Mouse (Mus musculus): ENCODE measurements at regions not wholly inside any gene's neighbourhood (a gene's known extent, or its start where the extent isn't known, plus 50 kb on each side); places are given as distances from the start of the nearest gene placed in this dataset.

GRCm38 (mm10) chr16:31508981-31509380, 86.9 kb downstream of the Bdh1 start:
- DNase-seq (ENCODE audit: low spot score) (peak; percentile 92), ATAC-seq (replicated peaks; ENCODE audit: insufficient number of reproducible peaks, low FRiP score, low TSS enrichment, low read depth) (peak; percentile 81)
- Histone ChIP-seq H3K4me2 (ENCODE audit: low read depth, low read length) (peak overlapping the region; percentile 39), H3K27ac (replicated peaks; ENCODE audit: low read depth, low read length) (peak overlapping the region; percentile 75), H3K27me3 (ENCODE audit: control insufficient read depth, insufficient read depth, low read length) (no peaks in the 10 kb centered on the region), H3K4me1 (ENCODE audit: control insufficient read depth, insufficient read depth, low read length) (no peaks in the 10 kb centered on the region; the same call in 1 of the 2 replicates), H3K36me3 (replicated peaks; ENCODE audit: control insufficient read depth, insufficient read depth, low read depth, low read length) (no peaks in the 10 kb centered on the region), H3K9ac (replicated peaks; ENCODE audit: low read length) (peak overlapping the region; percentile 34; the same call in 1 of the 2 replicates), H3K9me3 (replicated peaks; ENCODE audit: control insufficient read depth, low read length) (no peaks in the 10 kb centered on the region), H3K4me3 (ENCODE audit: low read depth, low read length) (no peak overlapping the region)
- WGBS = under 1% methylated on average over 18 of the region's 18 CpGs

GRCm38 (mm10) chr16:31510097-31510496, 88.0 kb downstream of the Bdh1 start:
- DNase-seq (ENCODE audit: low spot score) = no peak
- Histone ChIP-seq H3K27ac (replicated peaks; ENCODE audit: low read depth, low read length) (no peak overlapping the region), H3K9me3 (replicated peaks; ENCODE audit: control insufficient read depth, low read length) (no peaks in the 10 kb centered on the region), H3K9ac (replicated peaks; ENCODE audit: low read length) (no peak overlapping the region), H3K4me2 (ENCODE audit: low read depth, low read length) (no peak overlapping the region), H3K4me3 (ENCODE audit: low read depth, low read length) (no peak overlapping the region), H3K4me1 (ENCODE audit: control insufficient read depth, insufficient read depth, low read length) (no peaks in the 10 kb centered on the region; the same call in 1 of the 2 replicates), H3K36me3 (replicated peaks; ENCODE audit: control insufficient read depth, insufficient read depth, low read depth, low read length) (no peaks in the 10 kb centered on the region), H3K27me3 (ENCODE audit: control insufficient read depth, insufficient read depth, low read length) (no peaks in the 10 kb centered on the region)
- 64% methylated on average over 8 of the region's 8 CpGs for whole genome bisulfite sequencing
- ATAC-seq (replicated peaks; ENCODE audit: insufficient number of reproducible peaks, low FRiP score, low TSS enrichment, low read depth) = no peak

GRCm38 (mm10) chr16:31518816-31519215, 96.7 kb downstream of the Bdh1 start:
- Histone ChIP-seq H3K9ac (replicated peaks; ENCODE audit: low read length) (no peak overlapping the region), H3K4me3 (ENCODE audit: low read depth, low read length) (no peak overlapping the region), H3K4me2 (ENCODE audit: low read depth, low read length) (no peak overlapping the region), H3K4me1 (ENCODE audit: control insufficient read depth, insufficient read depth, low read length) (no peaks in the 10 kb centered on the region), H3K36me3 (replicated peaks; ENCODE audit: control insufficient read depth, insufficient read depth, low read depth, low read length) (no peaks in the 10 kb centered on the region), H3K27ac (replicated peaks; ENCODE audit: low read depth, low read length) (no peak overlapping the region), H3K27me3 (ENCODE audit: control insufficient read depth, insufficient read depth, low read length) (no peaks in the 10 kb centered on the region), H3K9me3 (replicated peaks; ENCODE audit: control insufficient read depth, low read length) (no peaks in the 10 kb centered on the region)
- no peak for ATAC-seq (replicated peaks; ENCODE audit: insufficient number of reproducible peaks, low FRiP score, low TSS enrichment, low read depth)
- WGBS = 87% methylated on average over 3 of the region's 3 CpGs
- no peak for DNase-seq (ENCODE audit: low spot score)

- Histone ChIP-seq H3K27me3 (ENCODE audit: control insufficient read depth, insufficient read depth, low read length) (no peaks in the 10 kb centered on the region), H3K4me2 (ENCODE audit: low read depth, low read length) (no peak overlapping the region), H3K9me3 (replicated peaks; ENCODE audit: control insufficient read depth, low read length) (no peaks in the 10 kb centered on the region), H3K4me1 (ENCODE audit: control insufficient read depth, insufficient read depth, low read length) (no peaks in the 10 kb centered on the region), H3K27ac (replicated peaks; ENCODE audit: low read depth, low read length) (no peak overlapping the region), H3K4me3 (ENCODE audit: low read depth, low read length) (no peak overlapping the region), H3K36me3 (replicated peaks; ENCODE audit: control insufficient read depth, insufficient read depth, low read depth, low read length) (no peaks in the 10 kb centered on the region), H3K9ac (replicated peaks; ENCODE audit: low read length) (no peak overlapping the region)
- 80% methylated on average over 9 of the region's 9 CpGs for WGBS
- ATAC-seq (replicated peaks; ENCODE audit: insufficient number of reproducible peaks, low FRiP score, low TSS enrichment, low read depth) = no peak
- DNase-seq (ENCODE audit: low spot score) = no peak
Measured at GRCm38 (mm10) chr16:31520081-31520480, 98.0 kb downstream of the Bdh1 start.

- Histone ChIP-seq H3K9me3 (replicated peaks; ENCODE audit: control insufficient read depth, low read length) (no peaks in the 10 kb centered on the region), H3K4me1 (ENCODE audit: control insufficient read depth, insufficient read depth, low read length) (no peaks in the 10 kb centered on the region), H3K9ac (replicated peaks; ENCODE audit: low read length) (no peak overlapping the region), H3K4me2 (ENCODE audit: low read depth, low read length) (no peak overlapping the region), H3K36me3 (replicated peaks; ENCODE audit: control insufficient read depth, insufficient read depth, low read depth, low read length) (no peaks in the 10 kb centered on the region), H3K27me3 (ENCODE audit: control insufficient read depth, insufficient read depth, low read length) (no peaks in the 10 kb centered on the region), H3K27ac (replicated peaks; ENCODE audit: low read depth, low read length) (no peak overlapping the region), H3K4me3 (ENCODE audit: low read depth, low read length) (no peak overlapping the region)
- WGBS = 83% methylated on average over 6 of the region's 6 CpGs
- DNase-seq (ENCODE audit: low spot score) = no peak
- no peak for ATAC-seq (replicated peaks; ENCODE audit: insufficient number of reproducible peaks, low FRiP score, low TSS enrichment, low read depth)
Measured at GRCm38 (mm10) chr16:31521786-31522185, 99.7 kb downstream of the Bdh1 start.

GRCm38 (mm10) chr16:31526711-31527344, 104.7 kb downstream of the Bdh1 start:
- no peak overlapping the region for H3K4me3 ChIP-seq (ENCODE audit: low read depth, low read length)
- H3K9me3 ChIP-seq (replicated peaks; ENCODE audit: control insufficient read depth, low read length) = no peaks in the 10 kb centered on the region
- no peak overlapping the region for H3K27ac ChIP-seq (replicated peaks; ENCODE audit: low read depth, low read length)
- H3K9ac ChIP-seq (replicated peaks; ENCODE audit: low read length) = no peak overlapping the region
- H3K36me3 ChIP-seq (replicated peaks; ENCODE audit: control insufficient read depth, insufficient read depth, low read depth, low read length) = no peaks in the 10 kb centered on the region
- ATAC-seq (replicated peaks; ENCODE audit: insufficient number of reproducible peaks, low FRiP score, low TSS enrichment, low read depth) (no peak), DNase-seq (ENCODE audit: low spot score) (no peak)
- no peaks in the 10 kb centered on the region; the same call in 1 of the 2 replicates for H3K4me1 ChIP-seq (ENCODE audit: control insufficient read depth, insufficient read depth, low read length)
- no peaks in the 10 kb centered on the region for H3K27me3 ChIP-seq (ENCODE audit: control insufficient read depth, insufficient read depth, low read length)
- 78% methylated on average over 10 of the region's 10 CpGs for WGBS
- H3K4me2 ChIP-seq (ENCODE audit: low read depth, low read length) = no peak overlapping the region

GRCm38 (mm10) chr16:31528596-31529283, 106.7 kb downstream of the Bdh1 start:
- ATAC-seq (replicated peaks; ENCODE audit: insufficient number of reproducible peaks, low FRiP score, low TSS enrichment, low read depth) = no peak

GRCm38 (mm10) chr16:31529284-31529958, 107.3 kb downstream of the Bdh1 start:
- no peak overlapping the region for H3K9ac ChIP-seq (replicated peaks; ENCODE audit: low read length)
- H3K27ac ChIP-seq (replicated peaks; ENCODE audit: low read depth, low read length) = no peak overlapping the region
- 83% methylated on average over 13 of the region's 13 CpGs for WGBS
- no peaks in the 10 kb centered on the region for H3K27me3 ChIP-seq (ENCODE audit: control insufficient read depth, insufficient read depth, low read length)
- no peaks in the 10 kb centered on the region for H3K36me3 ChIP-seq (replicated peaks; ENCODE audit: control insufficient read depth, insufficient read depth, low read depth, low read length)
- H3K9me3 ChIP-seq (replicated peaks; ENCODE audit: control insufficient read depth, low read length) = no peaks in the 10 kb centered on the region
- H3K4me2 ChIP-seq (ENCODE audit: low read depth, low read length) = no peak overlapping the region
- DNase-seq (ENCODE audit: low spot score) = no peak
- H3K4me3 ChIP-seq (ENCODE audit: low read depth, low read length) = no peak overlapping the region
- no peaks in the 10 kb centered on the region; the same call in 1 of the 2 replicates for H3K4me1 ChIP-seq (ENCODE audit: control insufficient read depth, insufficient read depth, low read length)
- no peak for ATAC-seq (replicated peaks; ENCODE audit: insufficient number of reproducible peaks, low FRiP score, low TSS enrichment, low read depth)

More at GRCm38 (mm10) chr16:31528596-31529283, 106.7 kb downstream of the Bdh1 start:
- H3K9ac ChIP-seq (replicated peaks; ENCODE audit: low read length) = no peak overlapping the region
- WGBS = 58% methylated on average over 11 of the region's 11 CpGs
- no peaks in the 10 kb centered on the region for H3K36me3 ChIP-seq (replicated peaks; ENCODE audit: control insufficient read depth, insufficient read depth, low read depth, low read length)
- H3K9me3 ChIP-seq (replicated peaks; ENCODE audit: control insufficient read depth, low read length) = no peaks in the 10 kb centered on the region
- H3K4me3 ChIP-seq (ENCODE audit: low read depth, low read length) = no peak overlapping the region
- H3K27me3 ChIP-seq (ENCODE audit: control insufficient read depth, insufficient read depth, low read length) = no peaks in the 10 kb centered on the region
- no peaks in the 10 kb centered on the region; the same call in 1 of the 2 replicates for H3K4me1 ChIP-seq (ENCODE audit: control insufficient read depth, insufficient read depth, low read length)
- H3K4me2 ChIP-seq (ENCODE audit: low read depth, low read length) = no peak overlapping the region
- no peak for DNase-seq (ENCODE audit: low spot score)
- H3K27ac ChIP-seq (replicated peaks; ENCODE audit: low read depth, low read length) = no peak overlapping the region

All from embryonic facial prominence, embryonic 11.5 days (tissue).